Mouse (Mus musculus) ES-Bruce4 (cell line): Measurements from ENCODE around the gene Cish. TPM values are rescaled to one million over a fixed set of nuclear protein-coding genes. Genes with fewer than 3 reads are reported as not detected.

Source experiments
- H3K27ac ChIP-seq: 2 replicates; pipeline ENCODE4 v1.5.1; 2012; ENCODE audit warnings: low read length, inconsistent platforms; ENCODE audit not compliant: insufficient read depth
- H3K27me3 ChIP-seq: 2 replicates; pipeline ENCODE4 v1.6.1; 2012; ENCODE audit warnings: mild to moderate bottlenecking, low read length, inconsistent platforms; ENCODE audit not compliant: control insufficient read depth, poor library complexity, insufficient read depth, severe bottlenecking
- H3K36me3 ChIP-seq: 2 replicates; pipeline ENCODE4 v1.6.1; 2012; ENCODE audit warnings: inconsistent platforms, mild to moderate bottlenecking, low read length, moderate library complexity; ENCODE audit not compliant: control insufficient read depth, poor library complexity, insufficient read depth, severe bottlenecking
- H3K4me1 ChIP-seq: one replicate; pipeline ENCODE4 v1.8.1; 2011; ENCODE audit warnings: low read length; ENCODE audit not compliant: control insufficient read depth, insufficient read depth
- H3K4me3 ChIP-seq: 2 replicates; pipeline ENCODE4 v1.5.1; 2011; ENCODE audit warnings: low read depth, mild to moderate bottlenecking, low read length
- H3K9ac ChIP-seq: 2 replicates; pipeline ENCODE4 v1.6.1; 2012; ENCODE audit warnings: low read depth, mild to moderate bottlenecking, inconsistent platforms; ENCODE audit not compliant: poor library complexity, severe bottlenecking
- H3K9me3 ChIP-seq: replicated peaks from 2 replicates; pipeline ENCODE4 v1.6.1; 2012; ENCODE audit warnings: mild to moderate bottlenecking, low read length, inconsistent platforms; ENCODE audit not compliant: control insufficient read depth, poor library complexity, insufficient read depth, severe bottlenecking
- CTCF ChIP-seq: IDR thresholded peaks from one replicate; pipeline ENCODE4 v1.8.1; 2011; ENCODE audit warnings: low read depth, low read length
- EP300 ChIP-seq: IDR thresholded peaks from 2 replicates; pipeline ENCODE4 v1.6.1; 2011; ENCODE audit warnings: low read depth, low read length; ENCODE audit not compliant: insufficient read depth
- POLR2A ChIP-seq: IDR thresholded peaks from one replicate; pipeline ENCODE4 v1.8.1; 2011; ENCODE audit warnings: low read length; ENCODE audit not compliant: insufficient read depth
- polyA plus RNA-seq: library from polyadenylated mRNA; stranded (reverse); fragments of >200 nt; gene quantifications from 2 replicates; pipeline ENCODE4 v1.2.4, GENCODE M21; 2011; ENCODE audit warnings: low read depth; ENCODE audit not compliant: missing spikeins, insufficient read depth, insufficient read length

The Cish gene
- polyA plus RNA-seq, 1 experiment = 13.7 TPM

- TF ChIP-seq EP300 (0 out of 2 replicates have a peak, but pooled peaks have one; percentile 21), POLR2A (no peak)
- peaks cover 2% of the 10 kb centered on the region for H3K4me1 ChIP-seq
- H3K9me3 ChIP-seq = no peaks in the 10 kb centered on the region
- H3K27me3 ChIP-seq = no peaks in the 10 kb centered on the region
- H3K9ac ChIP-seq = no peak overlapping the region
- H3K27ac ChIP-seq = no peak overlapping the region
- no peaks in the 10 kb centered on the region for H3K36me3 ChIP-seq
- H3K4me3 ChIP-seq = no peak overlapping the region
These were observed 24.5 kb upstream of the Cish start for GRCm38 (mm10) chr9:107271177-107271938.

GRCm38 (mm10) chr9:107272284-107272683, 23.5 kb upstream of the Cish start:
- H3K4me1 ChIP-seq = peaks cover 2% of the 10 kb centered on the region

GRCm38 (mm10) chr9:107273184-107273583, 22.6 kb upstream of the Cish start:
- Histone ChIP-seq H3K27ac (no peak overlapping the region), H3K4me1 (peaks cover 2% of the 10 kb centered on the region), H3K9ac (no peak overlapping the region), H3K27me3 (no peaks in the 10 kb centered on the region), H3K9me3 (no peaks in the 10 kb centered on the region), H3K36me3 (no peaks in the 10 kb centered on the region), H3K4me3 (no peak overlapping the region)
- TF ChIP-seq POLR2A (no peak), EP300 (no peak), CTCF (no peak)

More at GRCm38 (mm10) chr9:107272284-107272683, 23.5 kb upstream of the Cish start:
- H3K9ac ChIP-seq = no peak overlapping the region
- H3K9me3 ChIP-seq = no peaks in the 10 kb centered on the region
- H3K27ac ChIP-seq = no peak overlapping the region
- no peaks in the 10 kb centered on the region for H3K36me3 ChIP-seq
- TF ChIP-seq CTCF = no peak
- no peak for TF ChIP-seq EP300
- TF ChIP-seq POLR2A = no peak
- H3K27me3 ChIP-seq = no peaks in the 10 kb centered on the region
- no peak overlapping the region for H3K4me3 ChIP-seq

GRCm38 (mm10) chr9:107274751-107275150, 21.1 kb upstream of the Cish start:
- Histone ChIP-seq H3K36me3 (no peaks in the 10 kb centered on the region), H3K9ac (no peak overlapping the region), H3K4me3 (no peak overlapping the region), H3K27ac (no peak overlapping the region), H3K4me1 (peaks cover 6% of the 10 kb centered on the region), H3K27me3 (no peaks in the 10 kb centered on the region), H3K9me3 (no peaks in the 10 kb centered on the region)
- TF ChIP-seq CTCF (no peak), EP300 (no peak), POLR2A (no peak)

- H3K9me3 ChIP-seq = no peaks in the 10 kb centered on the region
- no peaks in the 10 kb centered on the region for H3K27me3 ChIP-seq
- TF ChIP-seq POLR2A (no peak), CTCF (no peak), EP300 (no peak)
- H3K36me3 ChIP-seq = no peaks in the 10 kb centered on the region
- no peak overlapping the region for H3K4me3 ChIP-seq
- H3K9ac ChIP-seq = no peak overlapping the region
- H3K27ac ChIP-seq = no peak overlapping the region
- H3K4me1 ChIP-seq = peaks cover 6% of the 10 kb centered on the region
These were observed 20.1 kb upstream of the Cish start for GRCm38 (mm10) chr9:107275710-107276109.

GRCm38 (mm10) chr9:107277603-107278002, 18.2 kb upstream of the Cish start:
- Histone ChIP-seq H3K9me3 (no peaks in the 10 kb centered on the region), H3K9ac (no peak overlapping the region), H3K36me3 (no peaks in the 10 kb centered on the region), H3K27me3 (no peaks in the 10 kb centered on the region), H3K4me3 (no peak overlapping the region), H3K4me1 (peaks cover 9% of the 10 kb centered on the region), H3K27ac (no peak overlapping the region)
- no peak for TF ChIP-seq POLR2A
- TF ChIP-seq EP300 = no peak
- TF ChIP-seq CTCF = no peak
